Comparison of ENCODE assay signal across 19 mouse cellular contexts in the genomic region with DNA sequence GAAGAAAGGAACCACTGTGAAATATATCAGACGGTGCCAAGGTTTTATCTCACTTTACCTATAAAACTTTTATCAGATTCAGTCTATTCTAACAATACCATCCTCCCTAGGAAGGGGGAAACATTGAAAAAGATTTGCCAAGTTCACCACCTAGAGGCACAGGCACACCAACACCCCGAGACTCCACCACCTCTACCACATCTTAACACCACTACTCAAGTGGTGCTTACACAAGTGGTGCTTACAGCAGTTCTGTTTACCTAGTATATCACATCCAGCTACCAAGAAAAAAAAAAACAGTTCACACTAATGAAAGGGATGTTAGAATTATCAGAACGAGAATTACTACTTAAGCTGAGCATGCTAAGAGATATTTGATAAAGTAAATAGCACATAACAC.
"Had no signal": no experiment of that assay in that cellular context is flagged by ENCODE, and none has a peak within 500 bp of the region (broad histone marks: within the 10 kb centered on the region; RNA-seq: fewer than 3 reads in every experiment).

No protein-coding gene starts in this region.

- H3K27me3 ChIP-seq: liver, embryonic 13.5 days; liver, embryonic 15.5 days; lung, embryonic 15.5 days; midbrain, embryonic 12.5 days; neural tube, embryonic 13.5 days; neural tube, embryonic 15.5 days; stomach, embryonic 15.5 days had no signal

- H3K4me3 ChIP-seq: liver, embryonic 13.5 days; liver, embryonic 15.5 days; lung, embryonic 15.5 days; midbrain, embryonic 10.5 days; midbrain, embryonic 12.5 days; myocyte; neural tube, embryonic 13.5 days; neural tube, embryonic 15.5 days; stomach, embryonic 15.5 days had no signal

- H3K27ac ChIP-seq: liver, embryonic 13.5 days; liver, embryonic 15.5 days; lung, embryonic 15.5 days; midbrain, embryonic 10.5 days; midbrain, embryonic 12.5 days; neural tube, embryonic 13.5 days; neural tube, embryonic 15.5 days; stomach, embryonic 15.5 days; stomach, postnatal 0 days had no signal

- H3K4me1 ChIP-seq: lung, embryonic 15.5 days; midbrain, embryonic 10.5 days; midbrain, embryonic 12.5 days; neural tube, embryonic 13.5 days; stomach, embryonic 15.5 days had no signal

- DNase-seq: liver; liver, embryonic 13.5 days; liver, postnatal 0 days; midbrain, embryonic 14.5 days; right cerebral cortex, postnatal 14 days; thymus, adult 2 months; thymus, postnatal 25 days; thymus, postnatal 4 days had no signal

- H3K36me3 ChIP-seq: liver, embryonic 13.5 days; liver, embryonic 15.5 days; lung, embryonic 15.5 days; midbrain, embryonic 10.5 days; midbrain, embryonic 12.5 days; neural tube, embryonic 13.5 days; neural tube, embryonic 15.5 days; stomach, embryonic 15.5 days had no signal

- H3K9ac ChIP-seq: liver, embryonic 13.5 days; liver, embryonic 15.5 days; liver, postnatal 0 days; lung, embryonic 15.5 days; midbrain, embryonic 12.5 days; neural tube, embryonic 13.5 days; neural tube, embryonic 15.5 days; stomach, embryonic 15.5 days had no signal

- H3K4me2 ChIP-seq: liver, embryonic 11.5 days; liver, embryonic 13.5 days; liver, embryonic 15.5 days; lung, embryonic 15.5 days; midbrain, embryonic 12.5 days; neural tube, embryonic 13.5 days; neural tube, embryonic 15.5 days; stomach, embryonic 15.5 days had no signal

- H3K9me3 ChIP-seq: liver, embryonic 13.5 days; liver, embryonic 15.5 days; lung, embryonic 15.5 days; midbrain, embryonic 10.5 days; midbrain, embryonic 12.5 days; neural tube, embryonic 13.5 days; neural tube, embryonic 15.5 days; stomach, embryonic 15.5 days had no signal

- ATAC-seq: liver, postnatal 0 days; midbrain, embryonic 16.5 days had no signal
